Mouse (Mus musculus) spleen, postnatal 14 days (tissue): ENCODE measurements around the gene Kat5.

Experiments
- DNase-seq, 2 experiments: peaks; one replicate each; pipeline ENCODE4 v3.0.0; 2021 to 2022; ENCODE audit warnings: low spot score in 2 of 2

The Kat5 gene

DNA sequence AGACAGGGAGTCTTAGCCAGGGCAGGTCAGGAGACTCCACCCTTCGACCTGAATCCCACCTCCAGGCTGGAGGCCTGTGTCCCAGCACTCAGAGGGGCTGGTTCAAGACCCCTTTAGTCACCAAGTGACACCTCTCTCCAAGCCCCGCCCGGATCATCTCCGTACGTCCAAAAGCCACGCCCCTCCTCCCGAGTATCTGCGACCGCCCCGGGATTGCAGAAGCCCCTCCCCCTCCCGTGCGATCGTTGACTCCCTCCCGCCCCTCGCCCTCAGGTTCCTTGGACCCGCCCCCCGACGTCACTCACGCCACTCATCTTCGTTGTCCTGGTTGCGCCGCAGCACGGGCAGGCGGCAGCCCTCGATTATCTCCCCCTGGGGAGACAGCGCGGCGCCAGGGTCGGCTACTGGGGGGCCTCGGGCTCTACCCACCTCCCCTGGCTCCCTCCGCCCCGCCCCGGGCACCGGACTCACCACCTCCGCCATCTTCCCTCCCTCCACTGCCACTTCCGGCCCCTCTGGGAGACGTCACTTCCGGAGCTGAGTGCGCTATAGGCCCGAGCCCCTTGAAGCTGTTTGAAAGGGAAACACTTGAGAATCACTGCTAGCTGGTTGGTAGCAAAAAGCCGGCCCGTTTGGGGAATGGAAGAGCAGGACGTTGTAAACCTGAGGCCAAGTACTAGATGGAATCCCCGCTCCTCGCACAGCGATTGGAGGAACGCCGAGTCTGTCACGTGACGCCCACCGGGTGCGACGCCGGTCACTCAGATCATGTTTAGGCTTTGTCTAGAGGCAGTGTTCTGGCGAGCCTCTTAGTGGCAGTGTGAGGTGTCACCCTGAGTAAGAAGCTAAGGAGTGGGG is at the start of gene Kat5:
Gene Kat5, minus strand, starts transcription at position 691 of the 858 bp plus-strand sequence.
- DNase-seq, result peak; percentile 77 to 85

GRCm38 (mm10) chr19:5654720-5655298 is 44.8 kb upstream of the Kat5 start:
- DNase-seq, result no peak

GRCm38 (mm10) chr19:5653969-5654719 is 44.1 kb upstream of the Kat5 start:
- no peak for DNase-seq

DNA sequence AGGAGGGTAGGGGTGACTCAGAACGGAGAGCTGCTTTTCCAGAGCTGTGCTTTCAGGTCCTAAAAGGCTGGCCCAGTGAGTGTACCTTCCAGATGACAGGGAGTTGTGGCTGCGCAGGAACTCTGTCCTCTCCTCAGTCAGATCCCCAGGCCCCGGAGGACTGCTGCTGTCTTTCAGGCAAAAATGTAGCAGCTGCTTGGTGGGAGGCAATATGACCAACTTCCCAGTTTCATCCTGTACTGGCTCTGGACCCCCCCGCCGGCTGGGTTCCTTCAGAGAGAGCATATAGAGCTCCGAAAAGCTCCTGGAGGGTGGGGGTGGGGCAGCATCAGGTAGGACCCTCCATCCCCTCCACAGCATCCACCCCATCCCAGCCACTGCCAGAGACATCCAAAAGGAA is 42.5 kb upstream of the Kat5 start:
- no peak for DNase-seq

DNA sequence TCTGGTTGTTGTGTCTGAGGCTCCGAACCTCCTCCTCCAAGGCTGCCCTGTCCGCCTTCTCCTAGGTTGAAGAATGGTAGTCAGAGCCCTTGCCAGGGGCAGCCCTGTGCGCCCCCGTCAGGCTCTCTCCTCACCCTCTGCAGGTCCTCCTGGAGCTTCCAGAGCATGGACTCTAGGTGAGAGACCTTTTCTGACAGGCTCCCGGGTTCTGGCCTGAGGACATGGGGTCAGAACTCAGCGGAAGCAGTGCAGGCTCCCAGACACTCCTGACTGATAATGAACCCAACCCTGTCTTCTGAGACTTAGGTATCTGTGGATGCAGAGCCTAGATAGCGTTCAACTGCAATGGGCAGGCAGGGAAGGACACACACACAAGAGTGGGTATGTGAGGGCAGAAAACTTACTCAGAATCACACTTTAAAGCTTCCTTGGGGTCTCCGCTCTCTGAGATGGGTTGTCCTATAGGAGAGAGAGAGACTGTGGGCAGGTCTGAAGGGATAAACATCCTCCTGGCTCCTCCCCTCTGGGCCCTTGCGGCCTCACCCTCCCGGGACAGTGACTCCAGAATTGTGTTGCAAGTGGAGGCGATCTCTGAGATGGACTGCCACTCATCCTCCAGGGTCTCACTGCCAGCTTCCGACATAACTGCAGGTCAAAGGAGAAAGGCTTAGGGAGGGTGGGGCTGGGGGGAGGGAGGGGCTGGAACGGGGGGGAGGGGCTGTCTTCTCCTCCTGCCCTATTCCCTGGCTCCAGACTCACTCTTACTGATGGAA is 41.7 kb upstream of the Kat5 start:
- DNase-seq, result no peak

GRCm38 (mm10) chr19:5649298-5649741 is 39.3 kb upstream of the Kat5 start:
- no peak for DNase-seq

GRCm38 (mm10) chr19:5648401-5649297 is 38.6 kb upstream of the Kat5 start:
- peak; percentile 62 to 71 for DNase-seq

GRCm38 (mm10) chr19:5647791-5648190 is 37.8 kb upstream of the Kat5 start:
- no peak for DNase-seq

GRCm38 (mm10) chr19:5646731-5647330 is 36.8 kb upstream of the Kat5 start:
- DNase-seq, result no peak

GRCm38 (mm10) chr19:5645280-5645679 is 35.2 kb upstream of the Kat5 start:
- DNase-seq, result no peak

- no peak for DNase-seq
Measured at GRCm38 (mm10) chr19:5641641-5642040, 31.6 kb upstream of the Kat5 start.

DNA sequence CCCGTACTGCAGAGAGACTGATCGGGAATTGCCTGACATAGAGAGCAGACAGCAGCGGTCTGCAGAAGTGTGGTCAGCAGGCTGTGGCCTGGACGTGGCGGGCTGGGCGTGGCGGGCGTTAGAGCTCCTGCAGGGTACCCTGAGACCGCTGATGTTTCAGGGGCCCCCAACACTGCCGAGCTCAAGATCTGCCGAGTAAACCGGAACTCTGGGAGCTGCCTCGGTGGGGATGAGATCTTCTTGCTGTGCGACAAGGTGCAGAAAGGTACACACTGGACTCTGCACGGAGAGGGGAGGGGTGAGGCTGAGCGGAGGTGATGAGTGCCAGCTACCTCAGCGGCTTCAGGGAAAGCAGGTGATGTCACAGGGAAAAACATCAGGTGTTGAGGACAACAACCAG is 31.0 kb upstream of the Kat5 start:
- DNase-seq, result no peak

GRCm38 (mm10) chr19:5640339-5640738 is 30.3 kb upstream of the Kat5 start:
- no peak for DNase-seq

DNA sequence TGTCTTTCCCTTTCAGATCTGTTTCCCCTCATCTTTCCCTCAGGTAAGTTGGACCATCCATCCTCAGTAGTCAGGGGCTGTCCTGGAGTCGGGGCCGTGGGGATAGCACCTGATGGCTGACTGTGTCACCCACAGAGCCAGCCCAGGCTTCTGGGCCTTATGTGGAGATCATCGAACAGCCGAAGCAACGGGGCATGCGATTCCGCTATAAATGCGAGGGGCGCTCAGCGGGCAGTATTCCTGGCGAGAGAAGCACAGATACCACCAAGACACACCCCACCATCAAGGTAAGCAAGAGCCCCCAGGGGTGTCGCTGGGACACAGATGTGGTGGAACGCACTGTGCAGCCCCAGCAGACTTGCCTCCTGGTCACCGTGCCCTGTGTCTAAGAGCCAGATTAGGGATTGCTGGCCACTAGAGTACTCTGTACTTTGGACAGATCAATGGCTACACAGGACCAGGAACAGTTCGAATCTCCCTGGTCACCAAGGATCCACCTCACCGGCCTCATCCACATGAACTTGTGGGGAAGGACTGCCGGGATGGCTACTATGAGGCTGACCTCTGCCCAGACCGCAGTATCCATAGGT is 28.5 kb upstream of the Kat5 start:
- DNase-seq, result no peak

GRCm38 (mm10) chr19:5637069-5638047 is 27.3 kb upstream of the Kat5 start, which contains the start of gene Rela:
Rela (plus strand) TSS chr19:5637483.
- DNase-seq, result peak; percentile 73 to 82

DNA sequence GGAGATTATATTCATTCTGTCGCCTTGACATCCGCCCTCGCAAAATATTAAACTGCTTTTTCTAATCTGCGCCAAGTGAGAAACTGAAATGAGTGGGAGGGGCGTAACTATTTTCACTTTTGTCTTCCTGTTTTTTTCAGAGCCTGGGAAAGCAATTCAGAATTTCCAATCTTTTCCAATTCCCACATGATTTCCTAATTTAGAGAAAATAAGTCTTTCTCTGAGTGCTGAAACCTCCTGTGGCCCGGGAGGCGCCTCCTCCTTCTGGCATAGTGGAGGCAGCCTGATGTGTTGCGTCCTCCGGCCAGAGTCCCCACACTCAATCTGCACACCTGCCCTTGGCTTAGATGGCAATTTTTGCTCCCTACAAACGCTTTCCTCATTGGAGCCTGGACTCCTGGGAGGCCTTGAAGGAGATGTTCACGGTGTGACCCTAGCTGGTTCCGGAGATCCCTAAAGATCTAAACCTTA is 26.6 kb upstream of the Kat5 start:
- no peak for DNase-seq

DNA sequence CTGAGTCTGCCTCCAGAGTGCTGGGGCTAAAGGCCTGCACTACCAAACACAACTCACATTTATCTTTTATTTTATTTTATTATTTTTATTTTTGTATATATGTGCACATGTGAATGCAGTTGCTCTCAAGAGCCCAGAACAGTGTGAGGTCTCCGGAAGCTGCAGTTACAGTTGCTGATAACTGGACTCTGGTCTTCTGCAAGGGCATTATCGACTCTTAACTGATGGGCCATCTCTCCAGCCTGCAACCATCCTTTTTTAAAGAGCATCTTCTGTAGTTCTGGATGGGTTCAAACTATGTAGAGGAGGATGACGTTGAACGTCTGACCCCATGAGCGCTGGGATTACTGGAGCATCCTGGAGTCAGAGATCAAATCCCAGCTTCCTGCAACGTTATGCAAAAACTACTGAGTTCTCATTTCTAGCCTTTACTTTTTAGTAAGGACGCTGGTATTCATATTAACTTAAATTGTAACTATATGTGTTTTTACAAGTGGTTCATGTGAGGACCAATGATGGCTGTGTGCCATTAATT is 26.1 kb upstream of the Kat5 start:
- no peak for DNase-seq

- no peak for DNase-seq
Measured at GRCm38 (mm10) chr19:5632120-5632519, 22.1 kb upstream of the Kat5 start.
